Mouse (Mus musculus) MEL (cell line): ENCODE data around the gene Serpinb6a.

Experiments
- CTCF ChIP-seq, 3 experiments: IDR thresholded peaks in 2 of 3; conservative IDR thresholded peaks in 1 of 3; 2 replicates each; pipeline ENCODE4 v1.5.1; 2011 to 2012; ENCODE audit warnings: low read length in 3 of 3, low read depth in 2 of 3, mild to moderate bottlenecking in 2 of 3, improper control_type of control experiment in 1 of 3, inconsistent platforms in 1 of 3, mixed read lengths in 1 of 3, moderate library complexity in 1 of 3; ENCODE audit not compliant: control insufficient read depth in 1 of 3, insufficient read depth in 1 of 3, poor library complexity in 1 of 3, severe bottlenecking in 1 of 3
- ELF1 ChIP-seq: IDR thresholded peaks from 2 replicates; pipeline ENCODE4 v1.6.1; 2014; ENCODE audit warnings: low read depth, mild to moderate bottlenecking, inconsistent platforms, low read length, improper control_type of control experiment, moderate library complexity
- EP300 ChIP-seq, 2 experiments: IDR thresholded peaks; 2 replicates each; pipeline ENCODE4 v1.6.1; 2011; ENCODE audit warnings: improper control_type of control experiment in 2 of 2, low read length in 2 of 2, low read depth in 1 of 2, mild to moderate bottlenecking in 1 of 2
- GATA1 ChIP-seq: IDR thresholded peaks from 2 replicates; pipeline ENCODE4 v1.6.1; 2011; ENCODE audit warnings: low read depth, low read length, improper control_type of control experiment
- JUND ChIP-seq: IDR thresholded peaks from 2 replicates; pipeline ENCODE4 v1.6.1; 2011; ENCODE audit warnings: low read depth, mild to moderate bottlenecking, improper control_type of control experiment, low read length
- MAX ChIP-seq: IDR thresholded peaks from 2 replicates; pipeline ENCODE4 v1.6.1; 2011; ENCODE audit warnings: low read length, improper control_type of control experiment
- POLR2A ChIP-seq, 2 experiments: IDR thresholded peaks; 2 replicates each; pipeline ENCODE4 v1.6.1; 2011 to 2012; ENCODE audit warnings: low read length in 2 of 2, mild to moderate bottlenecking in 2 of 2, control low read depth in 1 of 2, improper control_type of control experiment in 1 of 2, low read depth in 1 of 2, moderate library complexity in 1 of 2; ENCODE audit not compliant: control insufficient read depth in 1 of 2, insufficient read depth in 1 of 2, poor library complexity in 1 of 2
- POLR2AphosphoS2 ChIP-seq: IDR thresholded peaks from 2 replicates; pipeline ENCODE4 v1.6.1; 2011; ENCODE audit warnings: low read length, improper control_type of control experiment
- RAD21 ChIP-seq: IDR thresholded peaks from 2 replicates; pipeline ENCODE4 v1.6.1; 2011; ENCODE audit warnings: mild to moderate bottlenecking, low read depth, low read length, improper control_type of control experiment
- TAL1 ChIP-seq: IDR thresholded peaks from 2 replicates; pipeline ENCODE4 v1.6.1; 2012; ENCODE audit warnings: mild to moderate bottlenecking, inconsistent platforms, low read length, moderate library complexity, mixed read lengths
- TBP ChIP-seq: IDR thresholded peaks from 2 replicates; pipeline ENCODE4 v1.8.0; 2011; ENCODE audit warnings: low read depth, low read length, improper control_type of control experiment
- USF1 ChIP-seq: IDR thresholded peaks from 2 replicates; pipeline ENCODE4 v1.6.1; 2014; ENCODE audit warnings: low read depth, mild to moderate bottlenecking, inconsistent platforms, low read length, improper control_type of control experiment, moderate library complexity
- ZKSCAN1 ChIP-seq: IDR thresholded peaks from 2 replicates; pipeline ENCODE4 v1.6.1; 2012; ENCODE audit warnings: low read depth, mild to moderate bottlenecking, inconsistent platforms, low read length, improper control_type of control experiment, moderate library complexity

DNA sequence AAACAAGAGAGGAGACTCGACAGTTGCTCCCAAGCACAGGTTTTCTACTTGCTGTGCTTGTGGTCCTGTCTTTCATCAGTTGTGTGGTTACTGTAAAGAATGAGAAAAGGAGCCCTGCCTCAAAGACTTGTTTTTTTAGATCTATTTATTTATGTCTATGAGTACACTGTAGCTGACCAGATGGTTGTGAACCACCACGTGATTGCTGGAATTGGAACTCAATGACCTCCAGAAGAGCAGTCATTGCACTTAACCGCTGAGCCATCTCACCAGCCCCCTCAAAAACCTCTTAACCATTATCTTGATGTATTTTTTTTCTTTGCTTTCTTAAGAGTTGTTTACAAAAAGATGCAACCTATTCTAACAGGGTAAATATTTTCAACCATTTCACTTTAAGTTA lies 32.8 kb upstream of the Serpinb6a start:
- no peak for TF ChIP-seq GATA1
- no peak for TF ChIP-seq POLR2A (IDR thresholded peaks at IDR 0.05; ENCODE audit: control insufficient read depth in 1 of 2, insufficient read depth in 1 of 2, low read depth in 1 of 2, low read length in 2 of 2, poor library complexity in 1 of 2)
- no peak for TF ChIP-seq JUND
- no peak for TF ChIP-seq CTCF (IDR thresholded peaks at IDR 0.05 in 2 of 3, conservative IDR thresholded peaks at IDR 0.05 in 1 of 3; ENCODE audit: control insufficient read depth in 1 of 3, insufficient read depth in 1 of 3, low read depth in 2 of 3, low read length in 3 of 3, poor library complexity in 1 of 3, severe bottlenecking in 1 of 3)
- no peak for TF ChIP-seq POLR2AphosphoS2
- no peak for TF ChIP-seq RAD21
- TF ChIP-seq MAX = no peak
- no peak for TF ChIP-seq TAL1
- no peak for TF ChIP-seq ZKSCAN1
- no peak for TF ChIP-seq ELF1
- TF ChIP-seq USF1 = no peak
- TF ChIP-seq EP300 (IDR thresholded peaks at IDR 0.05; ENCODE audit: low read depth in 1 of 2, low read length in 2 of 2) = no peak
- TF ChIP-seq TBP = no peak
